Mouse (Mus musculus): ENCODE data around the gene Farp1.

GRCm38 (mm10) chr14:121238727-121239126 lies 203.7 kb downstream of the Farp1 start:
- TF ChIP-seq ZNF384 (IDR thresholded peaks at IDR 0.05; ENCODE audit: low read depth, low read length) (no peak), HCFC1 (IDR thresholded peaks at IDR 0.05; ENCODE audit: borderline replicate concordance, insufficient read depth, low read length) (no peak), CHD2 (IDR thresholded peaks at IDR 0.05; ENCODE audit: low read depth, low read length) (no peak), MAFK (IDR thresholded peaks at IDR 0.05; ENCODE audit: insufficient read depth, low read depth, low read length) (no peak)

Measured in ES-E14 (cell line).